Mouse (Mus musculus): Measurements from ENCODE around the gene Tmem39a. TPM values are rescaled to one million over a fixed set of nuclear protein-coding genes. Genes with fewer than 3 reads are reported as not detected.

Gene Tmem39a
- polyA plus RNA-seq (2016; fragmentation: Nextera tagmentation; extraction: Ambion mirVana) = 41.3 and 48.6 TPM in 2 replicates

DNA sequence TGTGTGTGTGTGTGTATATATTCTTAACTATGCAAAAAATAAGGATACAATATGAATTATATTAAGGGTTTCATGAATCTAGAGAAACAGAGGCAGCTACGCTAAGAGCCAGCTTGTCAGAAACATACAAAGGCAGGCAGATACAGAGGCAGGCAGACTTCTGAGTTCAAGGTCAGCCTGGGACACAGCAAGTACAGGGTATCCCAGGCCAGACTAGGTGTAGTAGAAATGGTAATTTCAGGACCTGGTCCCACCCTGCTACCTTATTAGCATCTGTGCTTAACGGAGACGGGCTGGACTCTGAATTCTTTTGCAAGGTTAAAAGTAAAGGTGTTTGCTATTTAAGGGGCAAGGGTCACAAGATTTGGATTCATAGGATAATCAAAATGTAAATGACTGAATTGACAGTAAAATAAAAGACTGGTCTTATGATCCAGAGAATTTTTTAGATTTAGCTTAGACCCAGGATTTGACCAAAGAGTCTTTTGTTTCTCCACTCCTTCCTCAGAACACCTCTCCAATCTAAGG is at the start of gene Tmem39a:
Gene Tmem39a (plus strand): TSS at position 478 of the 528 bp plus-strand sequence.
- H3K4me2 ChIP-seq = no peak within 1 kb of the TSS
- H3K27ac ChIP-seq = no peak within 1 kb of the TSS
- no peak within 1 kb of the TSS for H3K9ac ChIP-seq
- ATAC-seq = no peak
- H3K4me1 ChIP-seq = peaks cover 7% of the 10 kb centered on the region
- peaks cover 59% of the 10 kb centered on the region for H3K27me3 ChIP-seq (replicated peaks)
- 72% methylated on average over 3 of the region's 3 CpGs for WGBS (ENCODE audit: insufficient replicate concordance)
- H3K9me3 ChIP-seq (replicated peaks) = no peaks in the 10 kb centered on the region
- no peaks in the 10 kb centered on the region for H3K36me3 ChIP-seq
- H3K4me3 ChIP-seq = no peak within 1 kb of the TSS

DNA sequence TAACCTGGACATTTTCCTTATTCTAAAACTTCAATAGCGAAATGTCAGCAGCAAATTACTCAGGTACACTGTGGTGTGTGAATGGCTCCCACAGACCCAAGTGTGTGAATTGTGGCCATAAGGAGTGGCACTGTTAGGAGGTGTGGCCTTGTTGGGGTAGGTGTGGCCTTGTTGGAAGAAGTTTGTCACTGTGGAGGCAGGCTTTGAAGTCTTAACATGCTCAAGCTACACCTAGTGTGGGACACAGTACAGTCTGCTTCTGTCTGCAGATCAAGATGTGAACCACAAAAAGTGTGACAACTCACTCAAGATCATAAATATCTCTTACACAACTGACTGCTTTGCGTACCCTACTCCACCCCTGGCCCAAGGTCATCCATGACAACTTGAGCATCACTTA is 47.7 kb upstream of the Tmem39a start:
- H3K27me3 ChIP-seq (replicated peaks) = no peaks in the 10 kb centered on the region
- H3K27ac ChIP-seq = no peak overlapping the region
- H3K9me3 ChIP-seq (replicated peaks) = no peaks in the 10 kb centered on the region
- no peak for ATAC-seq
- H3K4me1 ChIP-seq = no peaks in the 10 kb centered on the region
- no peak overlapping the region for H3K4me3 ChIP-seq
- H3K9ac ChIP-seq = no peak overlapping the region
- H3K4me2 ChIP-seq = no peak overlapping the region
- WGBS (ENCODE audit: insufficient replicate concordance) = 82% methylated on average over 2 of the region's 2 CpGs
- peaks cover 66% of the 10 kb centered on the region for H3K36me3 ChIP-seq

DNA sequence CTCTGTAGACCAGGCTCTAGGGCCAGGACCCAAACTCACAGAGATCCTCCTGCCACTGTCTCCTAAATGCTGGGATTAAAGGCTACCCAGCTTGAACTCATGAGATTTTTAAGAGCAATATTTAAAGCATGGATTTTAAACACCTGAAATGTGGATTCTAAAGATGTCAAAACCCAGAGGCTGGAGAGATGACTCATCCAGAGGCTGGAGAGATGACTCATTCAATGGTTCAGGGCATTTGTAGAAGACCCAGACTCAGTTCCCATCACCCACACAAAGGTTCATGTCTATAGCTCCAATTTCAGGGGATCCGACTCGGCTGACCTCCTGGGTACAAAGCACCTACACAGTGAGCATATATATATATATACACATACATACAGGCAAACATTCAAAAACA is 39.4 kb upstream of the Tmem39a start:
- no peak overlapping the region for H3K4me2 ChIP-seq
- ATAC-seq = no peak
- H3K9me3 ChIP-seq (replicated peaks) = no peaks in the 10 kb centered on the region
- 72% methylated on average over 2 of the region's 2 CpGs for WGBS (ENCODE audit: insufficient replicate concordance)
- no peaks in the 10 kb centered on the region for H3K27me3 ChIP-seq (replicated peaks)
- no peak overlapping the region for H3K4me3 ChIP-seq
- peaks cover 23% of the 10 kb centered on the region for H3K4me1 ChIP-seq
- no peak overlapping the region for H3K9ac ChIP-seq
- no peak overlapping the region for H3K27ac ChIP-seq
- H3K36me3 ChIP-seq = peaks cover 45% of the 10 kb centered on the region

DNA sequence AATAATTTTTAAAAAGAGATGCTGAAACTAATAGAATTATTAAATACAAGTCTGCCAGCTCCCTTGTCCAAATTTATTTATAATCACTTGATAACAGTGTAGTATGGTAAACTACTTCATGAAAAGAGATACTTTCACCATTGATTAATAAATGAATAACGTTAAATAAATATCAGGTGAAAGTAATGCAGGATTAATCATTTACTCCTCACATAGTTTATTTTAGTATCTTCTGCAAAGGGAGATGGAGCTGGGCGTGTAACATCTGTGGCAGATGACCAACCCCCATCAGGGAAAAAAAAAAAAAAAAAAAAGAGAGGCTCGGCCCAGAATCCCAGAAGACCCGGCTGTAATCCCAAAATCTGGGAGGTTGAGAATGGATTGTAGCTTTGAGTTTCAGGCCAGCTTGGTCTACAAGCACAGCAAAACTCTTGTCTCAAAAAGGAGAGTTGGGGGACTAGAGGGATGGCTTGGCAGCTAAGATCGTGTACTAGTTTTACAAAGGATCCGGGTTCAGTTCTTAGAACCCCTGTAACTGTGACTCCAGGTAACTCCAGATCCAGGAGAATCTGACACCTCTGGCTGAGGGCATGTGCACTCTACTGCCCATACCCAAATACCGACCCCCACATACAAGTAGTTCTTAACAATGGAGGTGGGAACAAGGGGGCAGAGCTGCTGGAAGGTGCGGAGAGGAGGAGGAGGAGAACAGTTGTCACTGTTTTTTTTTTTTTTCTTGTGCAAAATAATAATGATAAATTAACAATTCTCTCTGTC is 37.1 kb upstream of the Tmem39a start:
- Histone ChIP-seq H3K27me3 (replicated peaks) (no peaks in the 10 kb centered on the region), H3K4me3 (peak overlapping the region; percentile 91), H3K9ac (peak overlapping the region; percentile 94), H3K36me3 (peaks cover 47% of the 10 kb centered on the region), H3K4me1 (peaks cover 23% of the 10 kb centered on the region), H3K27ac (0 out of 2 replicates have a peak overlapping the region, but pooled peaks have one; percentile 29), H3K4me2 (peak overlapping the region; percentile 87), H3K9me3 (replicated peaks) (no peaks in the 10 kb centered on the region)
- no peak for ATAC-seq
- whole genome bisulfite sequencing (ENCODE audit: insufficient replicate concordance) = 21% methylated on average over 8 of the region's 8 CpGs

DNA sequence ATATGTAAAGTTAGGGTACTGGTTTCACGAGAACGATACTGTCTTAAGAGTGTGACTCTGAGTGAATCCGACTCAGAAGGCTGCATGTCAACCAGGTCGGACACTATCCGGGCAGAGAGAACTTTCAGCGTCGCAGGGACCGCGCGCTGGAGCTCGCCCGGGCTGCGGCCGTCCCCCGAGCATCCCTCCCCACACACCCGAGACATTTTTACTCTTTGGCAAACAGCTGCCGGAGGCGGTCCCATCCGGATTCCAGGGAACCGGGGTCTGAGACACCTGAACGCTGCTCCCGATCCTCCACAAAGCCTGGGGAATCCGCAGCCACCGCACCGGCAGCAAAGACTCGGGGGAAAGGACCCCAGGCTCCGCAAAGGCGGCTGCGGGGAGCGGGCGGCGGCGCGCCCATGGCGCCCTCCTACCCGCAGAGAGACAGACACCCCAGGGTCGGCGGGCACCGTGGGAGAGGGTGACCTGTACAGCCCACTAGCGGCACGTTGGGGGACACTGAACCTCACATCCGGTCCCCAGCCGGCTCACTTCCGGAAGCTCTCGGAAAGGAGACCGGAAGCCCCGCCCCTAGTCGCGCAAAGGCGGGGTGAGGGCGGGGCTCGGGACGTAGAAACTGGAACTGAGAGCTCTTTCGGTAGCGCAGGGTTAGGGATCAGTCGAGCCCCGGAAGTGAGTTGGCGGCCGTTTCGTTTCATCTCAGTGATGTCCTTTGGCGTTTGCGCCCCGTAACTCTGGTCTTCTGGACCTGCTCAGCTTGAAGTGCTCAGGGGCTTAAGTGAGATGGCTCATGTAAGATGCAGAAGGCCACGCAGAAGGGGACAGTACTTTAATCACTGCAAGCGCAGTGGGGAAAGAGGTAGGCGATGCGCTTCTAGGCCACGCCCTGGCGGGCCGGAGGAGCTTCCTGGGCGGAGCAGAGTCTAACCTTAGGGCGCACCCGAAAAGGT is 36.1 kb upstream of the Tmem39a start, which contains the start of gene Timmdc1:
Gene Timmdc1 (minus strand): TSS at position 535 of the 956 bp plus-strand sequence.
- peak; percentile 98 for ATAC-seq
- Histone ChIP-seq H3K4me1 (peaks cover 23% of the 10 kb centered on the region), H3K36me3 (peaks cover 44% of the 10 kb centered on the region), H3K4me2 (peak within 1 kb of the TSS; percentile 87), H3K9ac (peak within 1 kb of the TSS; percentile 94), H3K27ac (peak within 1 kb of the TSS; percentile 99), H3K9me3 (replicated peaks) (no peaks in the 10 kb centered on the region), H3K27me3 (replicated peaks) (no peaks in the 10 kb centered on the region), H3K4me3 (peak within 1 kb of the TSS; percentile 91)
- WGBS (ENCODE audit: insufficient replicate concordance) = under 1% methylated on average over 69 of the region's 73 CpGs

DNA sequence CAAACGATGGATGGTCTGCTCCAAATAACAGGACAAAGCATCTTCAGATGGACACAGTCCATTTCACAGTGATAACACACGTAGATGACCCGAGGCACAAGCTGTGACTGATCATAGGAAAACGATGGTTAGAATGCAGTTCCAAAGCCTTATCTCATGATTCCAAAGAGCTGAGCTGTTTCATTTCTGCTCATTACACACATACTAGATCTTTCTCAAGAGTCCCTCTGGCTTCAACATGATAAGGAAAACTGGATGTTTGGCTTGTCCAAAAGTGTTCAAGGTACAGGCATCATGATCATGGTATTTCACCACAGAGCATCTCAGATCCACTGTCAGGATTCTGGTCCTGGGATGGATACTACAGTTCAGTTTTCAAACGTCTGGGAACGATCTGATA is 32.2 kb upstream of the Tmem39a start:
- no peak overlapping the region for H3K4me3 ChIP-seq
- H3K27me3 ChIP-seq (replicated peaks) = no peaks in the 10 kb centered on the region
- WGBS (ENCODE audit: insufficient replicate concordance) = 65% methylated on average over 6 of the region's 6 CpGs
- peaks cover 64% of the 10 kb centered on the region for H3K36me3 ChIP-seq
- H3K9ac ChIP-seq = no peak overlapping the region
- no peak for ATAC-seq
- no peak overlapping the region for H3K4me2 ChIP-seq
- H3K4me1 ChIP-seq = peaks cover 12% of the 10 kb centered on the region
- H3K27ac ChIP-seq = no peak overlapping the region
- H3K9me3 ChIP-seq (replicated peaks) = no peaks in the 10 kb centered on the region

DNA sequence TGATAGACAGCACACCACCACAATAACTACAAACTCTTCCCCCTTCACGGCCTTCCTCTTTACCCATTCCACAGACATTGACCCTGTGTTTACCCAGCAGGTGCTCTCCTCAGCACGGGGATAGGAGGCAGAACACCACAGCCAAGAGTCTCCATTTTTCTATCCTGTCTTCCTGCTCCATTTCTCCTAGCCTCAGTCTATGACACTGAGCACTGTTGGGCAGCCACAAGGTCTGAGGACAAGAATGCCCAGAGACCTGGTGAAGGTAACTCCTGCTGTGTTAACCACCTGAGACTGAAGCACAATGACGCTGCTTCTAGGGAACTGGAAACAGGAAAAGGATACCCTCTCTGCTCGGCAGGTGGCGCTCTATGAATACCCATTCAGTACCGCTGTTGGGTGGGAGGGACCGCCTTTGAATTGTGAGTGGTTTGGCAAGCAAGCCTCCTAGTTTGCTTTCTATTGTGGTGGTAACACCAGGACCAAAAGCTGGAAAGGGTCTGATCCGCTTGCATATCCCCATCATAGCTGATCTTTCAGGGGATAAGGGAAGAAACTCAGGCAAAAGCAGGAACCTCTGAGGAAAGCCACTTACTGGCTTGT is 21.9 kb upstream of the Tmem39a start:
- H3K4me2 ChIP-seq = no peak overlapping the region
- no peak overlapping the region for H3K9ac ChIP-seq
- H3K27ac ChIP-seq = no peak overlapping the region
- H3K4me3 ChIP-seq = no peak overlapping the region
- peaks cover 70% of the 10 kb centered on the region for H3K36me3 ChIP-seq
- WGBS (ENCODE audit: insufficient replicate concordance) = 38% methylated on average over 8 of the region's 8 CpGs
- H3K4me1 ChIP-seq = peaks cover 5% of the 10 kb centered on the region; the same call in 1 of the 2 replicates
- H3K9me3 ChIP-seq (replicated peaks) = no peaks in the 10 kb centered on the region
- ATAC-seq = peak; percentile 55; the same call in 1 of the 2 replicates
- H3K27me3 ChIP-seq (replicated peaks) = no peaks in the 10 kb centered on the region

DNA sequence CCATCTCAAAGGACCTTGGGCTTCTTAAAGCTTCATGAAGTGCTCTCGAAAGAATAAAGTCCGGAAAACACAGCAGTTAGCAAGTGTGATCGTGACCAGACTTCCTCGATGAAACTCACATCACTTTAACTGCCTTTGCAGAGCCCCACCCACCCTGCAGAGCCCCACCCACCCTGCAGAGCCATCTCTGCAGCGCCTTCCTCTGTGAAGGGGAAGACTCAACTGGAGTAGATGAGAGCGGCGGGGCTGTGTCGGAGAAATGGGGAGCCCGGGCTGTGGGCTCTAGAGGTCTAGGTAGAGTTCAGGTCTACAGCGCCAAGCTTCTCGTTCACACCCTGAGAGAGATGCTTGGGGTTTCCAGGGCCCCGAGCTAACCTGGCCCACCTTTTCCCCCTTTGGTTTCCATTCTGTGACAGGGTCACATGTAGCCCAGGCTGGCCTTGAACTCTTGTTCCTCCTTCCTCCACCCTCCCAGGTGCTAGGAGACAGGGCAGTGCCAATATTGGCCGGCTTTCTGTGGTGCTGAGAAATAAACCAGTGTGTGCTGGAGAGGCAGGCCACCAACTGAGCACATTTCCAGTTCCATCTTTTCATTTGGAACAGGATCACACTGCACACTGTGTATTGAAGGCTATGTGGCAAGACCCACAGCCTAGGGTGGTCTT is 19.6 kb upstream of the Tmem39a start:
- no peak overlapping the region for H3K4me2 ChIP-seq
- H3K36me3 ChIP-seq = peaks cover 73% of the 10 kb centered on the region
- H3K9ac ChIP-seq = no peak overlapping the region
- no peak for ATAC-seq
- no peaks in the 10 kb centered on the region for H3K27me3 ChIP-seq (replicated peaks)
- H3K27ac ChIP-seq = no peak overlapping the region
- no peak overlapping the region for H3K4me3 ChIP-seq
- WGBS (ENCODE audit: insufficient replicate concordance) = 81% methylated on average over 13 of the region's 13 CpGs
- H3K9me3 ChIP-seq (replicated peaks) = no peaks in the 10 kb centered on the region
- peaks cover 5% of the 10 kb centered on the region; the same call in 1 of the 2 replicates for H3K4me1 ChIP-seq

DNA sequence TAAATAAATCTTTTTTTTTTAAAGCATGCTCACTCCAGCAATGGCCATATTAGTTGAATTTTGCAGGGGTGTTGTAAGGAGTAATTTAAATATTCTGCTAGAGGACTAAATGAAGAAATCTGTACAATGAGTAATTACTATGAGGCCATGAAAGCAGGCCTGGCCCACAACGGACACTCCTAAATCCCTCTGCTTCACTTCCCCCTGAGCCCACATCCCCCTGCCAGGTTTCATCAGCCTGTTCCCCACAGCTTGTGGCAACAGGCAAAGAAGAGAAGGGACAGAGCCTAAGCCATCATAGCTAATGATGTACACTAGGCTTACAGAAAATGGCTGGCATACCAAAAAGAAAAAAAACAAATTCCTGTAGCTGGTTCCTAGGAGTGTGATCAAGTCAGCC is 10.5 kb upstream of the Tmem39a start:
- Histone ChIP-seq H3K9ac (no peak overlapping the region), H3K27me3 (replicated peaks) (peaks cover 17% of the 10 kb centered on the region), H3K9me3 (replicated peaks) (no peaks in the 10 kb centered on the region), H3K36me3 (peaks cover 46% of the 10 kb centered on the region), H3K4me1 (peaks cover 25% of the 10 kb centered on the region), H3K4me3 (no peak overlapping the region), H3K4me2 (no peak overlapping the region), H3K27ac (no peak overlapping the region)
- no peak for ATAC-seq
- WGBS (ENCODE audit: insufficient replicate concordance) = 76% methylated on average over 1 of the region's 1 CpGs

DNA sequence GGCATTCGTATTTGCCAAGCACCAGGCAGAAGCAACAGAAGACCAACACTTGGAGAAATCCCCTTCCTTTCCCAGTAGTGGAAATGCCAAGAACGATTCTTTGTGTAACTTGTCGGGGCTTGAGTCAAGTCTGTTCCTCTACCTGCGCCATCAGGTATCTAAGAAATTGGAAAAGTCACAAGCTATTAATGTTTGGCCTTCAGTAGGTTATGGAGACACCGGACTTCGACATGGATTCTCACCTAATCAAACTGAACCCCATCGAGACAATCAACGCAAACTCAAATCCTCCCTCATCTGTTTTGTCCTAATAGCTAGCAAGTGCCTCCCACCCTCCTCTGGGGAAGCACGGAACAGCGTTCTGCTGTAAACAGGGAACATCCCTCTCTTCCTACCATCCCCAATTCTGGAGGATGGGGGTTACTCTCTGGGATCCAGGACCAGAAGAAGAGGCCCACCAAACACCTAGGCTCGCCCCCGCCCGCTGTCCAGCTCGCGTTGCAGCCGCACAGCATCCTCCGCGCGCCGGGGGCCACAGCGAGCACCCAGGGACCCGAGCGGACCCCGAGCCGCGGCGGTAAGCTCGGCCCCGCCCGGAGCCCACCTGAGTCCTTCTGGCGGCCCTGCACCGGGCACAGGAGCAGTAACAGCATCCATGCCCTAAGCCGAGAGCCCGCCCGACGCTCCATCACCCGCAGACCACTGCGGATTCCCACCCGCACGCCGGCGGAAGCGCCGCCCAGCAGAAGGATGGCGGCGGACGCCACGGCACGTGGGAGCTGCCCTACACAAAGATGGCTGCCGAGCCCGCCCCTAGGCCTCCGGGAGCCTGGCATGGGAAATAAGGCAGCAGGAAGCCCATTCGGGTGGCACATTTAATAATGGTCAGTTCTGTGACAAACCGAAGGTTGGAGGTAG is 8.8 kb upstream of the Tmem39a start, which contains the start of gene Poglut1:
Gene Poglut1 (minus strand): TSS at position 780 of the 918 bp plus-strand sequence.
- H3K27me3 ChIP-seq (replicated peaks) = peaks cover 30% of the 10 kb centered on the region
- WGBS (ENCODE audit: insufficient replicate concordance) = 2% methylated on average over 54 of the region's 54 CpGs
- peak within 1 kb of the TSS; percentile 75 for H3K9ac ChIP-seq
- ATAC-seq = peak; percentile 76
- H3K4me1 ChIP-seq = peaks cover 25% of the 10 kb centered on the region
- no peak within 1 kb of the TSS; the same call in 1 of the 2 replicates for H3K27ac ChIP-seq
- peak within 1 kb of the TSS; percentile 86 for H3K4me2 ChIP-seq
- H3K4me3 ChIP-seq = peak within 1 kb of the TSS; percentile 76
- H3K36me3 ChIP-seq = peaks cover 31% of the 10 kb centered on the region
- H3K9me3 ChIP-seq (replicated peaks) = no peaks in the 10 kb centered on the region
